Mouse (Mus musculus) erythroblast, adult 5-6 weeks (primary cell): Measurements from ENCODE around the gene Il17rd. TPM values are rescaled to one million over a fixed set of nuclear protein-coding genes. Genes with fewer than 3 reads are reported as not detected.

Experiments used
- ATAC-seq: replicated peaks from 2 replicates; pipeline ENCODE4 v1.8.0; 2016; ENCODE audit warnings: moderate number of reproducible peaks, mild to moderate bottlenecking, moderate TSS enrichment, inconsistent platforms; ENCODE audit not compliant: poor library complexity, low FRiP score, severe bottlenecking
- total RNA-seq, 2 experiments: library from RNA; stranded (forward) in 1 of 2; stranded (reverse) in 1 of 2; fragments of 150-400 nt in 1 of 2; fragments of 200-764, 138-1000 nt in 1 of 2; gene quantifications; 2 replicates each; pipeline versions ENCODE4 v1.2.3 to v1.2.4; 2015 to 2017; ENCODE audit warnings: low replicate concordance in 2 of 2

Il17rd gene
- total RNA-seq, 2 experiments from 2014 or later, result not detected

DNA sequence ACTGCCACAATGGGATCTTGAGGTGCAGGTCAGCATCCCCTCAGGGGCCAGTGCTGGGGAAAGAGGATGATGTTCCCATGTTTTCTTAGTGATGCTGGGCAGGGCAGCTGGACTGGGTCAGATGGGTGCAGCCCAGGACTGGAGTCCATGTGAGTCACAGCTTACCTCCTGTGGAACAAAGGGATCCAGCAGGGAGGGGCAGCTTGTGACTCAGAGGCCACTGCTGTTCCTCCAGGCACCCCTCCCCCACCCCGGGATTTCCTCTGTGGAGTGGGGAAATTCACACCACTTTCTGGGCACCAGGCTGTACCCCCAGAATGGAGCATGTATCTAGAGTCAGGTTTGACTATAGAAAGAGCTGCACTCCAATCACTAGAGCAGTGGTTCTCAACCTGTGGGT is 92.8 kb downstream of the Il17rd start:
- ATAC-seq, result no peak

DNA sequence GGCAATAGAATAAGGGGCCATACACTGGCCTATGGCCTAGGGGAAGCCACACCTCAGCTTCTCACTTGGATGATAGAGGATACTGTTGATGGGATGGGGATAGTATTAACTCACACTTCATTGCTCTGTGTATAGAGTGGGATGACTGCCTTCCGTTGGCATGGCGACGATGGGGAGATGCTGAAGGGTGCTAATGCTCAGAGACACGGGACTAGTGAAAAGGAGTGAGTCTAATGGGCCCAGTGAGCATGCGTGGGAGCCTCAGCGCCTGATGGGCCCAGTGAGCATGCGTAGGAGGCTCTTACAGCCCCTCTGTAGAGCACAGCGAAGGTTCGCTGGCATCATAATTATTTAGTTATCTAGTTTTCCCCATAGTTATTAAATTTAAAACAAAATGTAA is 100.2 kb downstream of the Il17rd start:
- no peak for ATAC-seq

DNA sequence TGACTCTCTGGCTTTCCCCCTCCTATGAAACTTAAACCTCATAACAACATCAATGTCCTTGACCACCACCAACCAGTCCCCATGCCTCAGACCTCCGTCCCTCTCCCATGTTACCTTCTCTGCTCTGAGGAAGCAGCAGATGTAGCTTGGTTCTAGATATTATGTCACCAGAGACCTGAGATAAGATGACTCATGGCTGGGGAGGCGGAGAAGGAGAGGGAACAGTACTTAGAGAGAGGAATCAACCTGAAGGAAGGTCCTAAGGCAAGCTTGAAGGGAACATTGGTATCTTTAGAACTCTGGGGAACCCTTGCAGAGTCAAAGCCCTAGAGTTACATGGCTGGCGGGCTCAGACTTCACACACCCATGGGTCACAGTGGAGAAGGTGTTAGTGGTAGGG is 101.2 kb downstream of the Il17rd start:
- no peak for ATAC-seq

DNA sequence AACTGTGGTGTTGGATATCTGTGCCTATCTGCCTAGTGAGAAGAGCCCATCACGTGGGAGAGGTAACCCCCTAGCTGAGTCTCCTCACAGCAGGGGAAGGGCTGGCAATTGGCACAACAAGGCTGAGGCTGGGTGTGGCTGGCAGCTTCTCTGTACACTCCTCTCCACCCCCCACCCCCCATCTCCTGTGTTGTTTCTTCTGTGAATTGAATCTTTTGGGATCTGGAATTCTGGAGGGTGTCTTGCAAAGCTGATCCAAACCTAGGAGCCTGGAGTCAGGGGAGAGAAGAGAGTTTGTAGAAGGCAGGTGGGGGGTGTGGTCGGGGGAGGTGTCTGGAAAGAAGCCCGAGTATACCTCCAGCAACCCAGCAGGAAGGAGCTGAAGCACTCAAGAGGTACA is 102.7 kb downstream of the Il17rd start:
- no peak for ATAC-seq

DNA sequence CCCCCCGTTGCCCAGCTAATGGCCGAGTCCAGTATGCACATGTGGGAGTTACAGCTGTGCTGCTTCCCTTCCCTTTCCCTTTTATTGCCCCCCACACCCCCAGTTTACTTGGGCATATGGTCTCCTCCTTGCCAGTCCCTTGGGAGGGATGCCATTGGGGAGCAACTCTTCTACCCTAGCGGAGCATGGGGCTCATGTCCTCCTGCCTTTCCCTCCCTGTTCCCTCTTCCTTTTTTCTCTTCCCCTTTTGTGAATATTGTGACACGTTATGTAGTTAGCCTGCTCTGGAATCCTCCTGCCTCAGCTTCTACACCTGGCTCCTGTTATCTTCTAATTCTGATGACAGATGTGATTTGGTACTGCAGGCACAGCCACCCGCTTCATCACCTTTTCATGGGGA is 103.9 kb downstream of the Il17rd start:
- ATAC-seq, result no peak

DNA sequence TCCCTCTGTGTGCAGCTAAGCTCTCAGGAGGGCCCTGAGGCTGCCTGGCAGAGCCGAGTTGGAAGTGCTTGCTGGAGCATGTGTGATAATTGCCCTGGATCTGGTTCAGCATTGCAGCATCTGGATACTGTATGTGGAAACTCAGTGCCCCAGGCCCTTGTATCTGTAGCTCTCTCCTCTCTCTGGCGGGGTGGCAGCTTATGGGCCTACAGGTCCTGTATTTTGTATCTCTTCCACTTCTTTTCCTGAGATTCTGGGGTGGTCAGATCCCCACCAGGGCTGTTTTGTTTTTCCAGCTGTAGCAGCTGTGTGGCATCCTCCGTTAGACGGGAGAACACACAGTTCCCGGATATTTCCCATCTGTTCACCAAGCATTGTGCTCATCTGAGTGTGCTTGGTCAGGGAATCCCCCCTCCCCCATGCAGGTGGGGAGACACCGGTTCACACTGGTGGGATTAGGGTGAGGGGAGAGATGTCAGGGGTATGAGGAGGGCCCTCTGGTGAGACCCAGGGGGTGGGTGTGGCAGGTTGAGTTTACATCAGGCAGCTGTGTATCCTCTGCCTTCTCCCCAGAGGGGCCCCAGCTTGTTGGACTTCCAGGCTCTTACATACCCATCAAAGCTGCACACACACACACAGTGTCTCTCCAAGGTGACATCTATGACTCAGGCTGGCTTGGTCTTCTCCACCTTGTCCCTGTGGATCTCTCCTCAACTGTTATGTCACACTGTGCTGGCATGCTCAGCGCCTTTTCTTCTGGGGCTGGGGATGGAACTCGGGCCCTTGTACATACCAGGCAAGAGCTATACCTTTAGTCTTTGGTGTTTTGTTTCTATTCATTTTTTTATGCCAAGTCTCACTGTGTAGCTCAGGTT is 106.7 kb downstream of the Il17rd start:
- ATAC-seq, result no peak

DNA sequence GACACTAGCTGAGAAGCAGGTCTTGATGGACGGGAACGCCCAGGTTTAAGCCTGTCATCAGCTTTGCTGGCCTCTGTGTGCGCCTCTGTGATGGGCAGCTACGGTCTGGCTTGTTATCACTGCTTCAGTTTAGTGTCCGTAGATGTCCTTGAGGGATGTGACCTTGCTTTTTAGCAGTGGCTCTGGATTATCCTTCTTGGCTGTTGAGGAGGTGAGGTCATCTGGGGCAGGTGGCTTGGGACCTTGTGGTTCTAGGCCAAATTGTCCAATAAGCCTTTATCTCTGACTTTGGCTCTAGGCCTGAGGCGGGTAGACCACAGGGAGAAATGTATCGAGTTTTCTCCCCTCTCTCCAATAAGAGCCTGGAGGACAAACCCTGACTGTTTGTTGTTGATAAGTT is 109.0 kb downstream of the Il17rd start:
- ATAC-seq, result no peak

DNA sequence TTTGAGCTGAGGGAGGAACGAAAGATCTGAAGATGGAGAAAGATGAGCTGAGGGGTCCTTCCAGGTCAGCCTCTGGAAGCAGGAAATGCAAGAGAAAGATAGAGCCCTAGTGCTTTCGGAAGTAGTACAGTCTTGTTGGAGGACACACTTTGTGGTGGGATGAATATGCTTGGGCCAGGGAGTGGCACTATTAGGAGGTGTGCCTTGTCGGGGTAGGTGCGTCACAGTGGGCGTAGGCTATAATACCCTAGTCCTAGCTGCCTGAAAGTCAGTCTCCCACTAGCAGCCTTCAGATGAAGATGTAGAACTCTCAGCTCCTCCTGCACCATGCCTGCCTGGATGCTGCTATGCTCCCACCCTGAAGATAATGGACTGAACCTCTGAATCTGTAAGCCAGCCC is 110.7 kb downstream of the Il17rd start:
- no peak for ATAC-seq

DNA sequence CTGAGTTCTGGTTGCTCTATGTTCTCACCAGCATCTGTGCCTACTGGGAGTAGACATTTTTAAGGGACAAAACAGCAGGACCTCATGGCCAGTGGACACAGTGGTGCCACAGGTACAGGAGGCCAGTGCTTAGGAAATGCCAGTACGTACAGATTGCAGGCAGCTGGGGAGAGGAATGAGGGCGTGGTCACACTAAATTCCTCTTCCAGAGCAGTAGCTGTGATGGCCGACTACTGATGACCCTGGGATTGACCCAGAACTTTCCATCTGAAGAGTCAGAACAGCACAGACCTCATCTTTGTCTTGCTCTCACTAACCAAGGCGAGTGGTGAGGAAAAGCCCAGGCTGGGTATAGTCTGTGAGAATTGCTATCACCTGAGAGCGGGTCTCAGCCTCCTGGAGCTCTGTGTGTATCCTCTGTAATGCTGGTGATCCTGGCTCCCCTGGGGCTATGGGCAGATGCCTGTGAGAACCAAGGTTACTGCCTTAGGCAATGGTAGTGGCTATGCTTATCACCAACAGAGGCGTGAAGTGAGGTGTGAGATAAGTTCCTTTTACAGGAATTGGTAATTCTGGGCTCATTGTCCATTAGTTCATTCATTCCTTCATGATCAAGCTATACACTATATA is 111.4 kb downstream of the Il17rd start:
- no peak for ATAC-seq

DNA sequence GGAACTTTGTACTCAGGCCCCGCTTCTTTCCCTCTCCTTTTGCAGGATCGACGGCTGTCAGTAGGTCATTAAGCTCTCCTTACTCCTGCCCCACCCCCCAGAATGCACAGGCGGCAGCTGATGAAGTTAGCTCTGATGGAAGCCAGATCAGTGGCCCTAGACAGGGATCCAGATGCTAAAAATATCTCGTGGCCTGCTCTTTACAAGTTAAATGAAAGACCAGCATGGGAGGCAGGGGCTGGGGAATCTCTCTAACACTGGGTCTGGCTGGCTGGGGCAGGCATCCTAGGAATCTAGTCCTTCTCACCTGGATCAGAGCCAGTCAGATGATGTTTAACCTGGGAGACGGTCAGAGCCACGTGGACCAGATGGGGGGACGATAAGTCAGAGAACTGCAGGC is 112.7 kb downstream of the Il17rd start:
- no peak for ATAC-seq

DNA sequence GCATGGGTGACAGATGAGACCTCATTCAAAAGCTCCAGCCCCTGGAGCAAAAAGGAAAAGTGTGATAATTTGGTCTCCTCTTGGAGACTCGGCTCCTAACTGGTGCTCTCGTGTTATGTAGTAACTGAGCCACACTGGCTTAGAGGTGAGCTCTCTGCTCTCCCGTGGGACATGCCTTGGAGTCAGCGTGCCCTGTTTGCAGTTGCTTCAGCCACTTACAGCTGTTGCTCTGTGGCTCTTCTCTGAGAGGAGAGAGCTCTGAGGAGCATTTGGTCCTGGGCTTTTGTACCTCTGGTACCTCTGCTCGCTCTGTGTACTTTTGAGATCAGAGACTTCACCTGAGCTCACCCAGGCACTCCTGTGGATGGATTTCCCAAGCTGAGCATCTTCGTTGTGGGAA is 116.3 kb downstream of the Il17rd start:
- ATAC-seq, result no peak

DNA sequence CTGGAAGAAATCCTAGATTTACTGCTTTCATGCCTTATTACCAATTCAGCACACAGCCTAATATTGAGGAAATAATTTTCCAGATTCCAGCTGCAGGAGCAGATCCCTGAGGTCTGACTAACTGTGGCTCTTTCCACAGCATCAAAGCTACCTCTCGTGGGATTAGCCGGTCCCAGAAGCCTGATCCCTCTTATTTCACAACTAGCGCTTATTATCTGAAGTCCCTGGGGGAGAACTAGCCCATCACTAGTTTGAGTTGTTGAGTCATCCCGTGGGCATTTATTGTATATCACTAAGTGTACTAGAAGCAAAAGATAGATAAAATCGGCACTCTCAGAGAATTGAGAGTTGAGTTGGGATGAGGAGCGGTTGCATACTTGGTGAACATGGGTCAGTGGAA is 117.3 kb downstream of the Il17rd start:
- no peak for ATAC-seq

Other genes with a start within 250 kb of the Il17rd start
- gene Asb14, start 144.4 kb upstream of the Il17rd start, total RNA-seq (2015; ENCODE audit: low replicate concordance), result not detected in 2 replicates
- not detected in 2 replicates for gene Asb14, start 144.4 kb upstream of the Il17rd start, total RNA-seq (2017; ENCODE audit: low replicate concordance)
- 4.4 and 6.9 TPM in 2 replicates for gene Appl1, start 67.7 kb upstream of the Il17rd start, total RNA-seq (2015; ENCODE audit: low replicate concordance)
- gene Appl1, start 67.7 kb upstream of the Il17rd start, total RNA-seq (2017; ENCODE audit: low replicate concordance), result 2.5 and 6.1 TPM in 2 replicates
- gene Hesx1, start 44.5 kb upstream of the Il17rd start, total RNA-seq (2015; ENCODE audit: low replicate concordance), result not detected in 2 replicates
- not detected in 2 replicates for gene Hesx1, start 44.5 kb upstream of the Il17rd start, total RNA-seq (2017; ENCODE audit: low replicate concordance)
- gene Arhgef3, start 76.0 kb downstream of the Il17rd start, total RNA-seq (2015; ENCODE audit: low replicate concordance), result 4.8 and 7.7 TPM in 2 replicates
- 6.3 and 8.3 TPM in 2 replicates for gene Arhgef3, start 76.0 kb downstream of the Il17rd start, total RNA-seq (2017; ENCODE audit: low replicate concordance)